Mouse (Mus musculus): ENCODE measurements around the gene Rnf207. TPM values are rescaled to one million over a fixed set of nuclear protein-coding genes. Genes with fewer than 3 reads are reported as not detected.

Rnf207 gene
- 0.70 and 1.1 TPM in 2 replicates for polyA plus RNA-seq (2016; fragmentation: Nextera tagmentation; extraction: Ambion mirVana)

- Histone ChIP-seq H3K36me3 (no peaks in the 10 kb centered on the region), H3K27ac (0 out of 2 replicates have a peak within 1 kb of the TSS, but pooled peaks have one; percentile 31), H3K27me3 (ENCODE audit: low read depth, poor library complexity, severe bottlenecking) (peaks cover 63% of the 10 kb centered on the region), H3K4me3 (peak within 1 kb of the TSS; percentile 37), H3K9me3 (replicated peaks) (no peaks in the 10 kb centered on the region), H3K4me1 (peaks cover 30% of the 10 kb centered on the region)
- 2% methylated on average over 26 of the region's 26 CpGs for WGBS
- DNase-seq (ENCODE audit: low spot score), result peak; percentile 61
These were observed at the start of gene Rnf207 for GRCm38 (mm10) chr4:152318517-152319234. TSS of gene Rnf207 (minus strand) at chr4:152318993.

GRCm38 (mm10) chr4:152365228-152365627, 46.4 kb upstream of the Rnf207 start:
- H3K4me3 ChIP-seq, result no peak overlapping the region
- H3K36me3 ChIP-seq, result no peaks in the 10 kb centered on the region
- DNase-seq (ENCODE audit: low spot score), result no peak
- 77% methylated on average over 7 of the region's 7 CpGs for whole genome bisulfite sequencing
- no peak overlapping the region for H3K27ac ChIP-seq
- H3K4me1 ChIP-seq, result peaks cover 20% of the 10 kb centered on the region
- H3K27me3 ChIP-seq (ENCODE audit: low read depth, poor library complexity, severe bottlenecking), result peaks cover 26% of the 10 kb centered on the region
- H3K9me3 ChIP-seq (replicated peaks), result no peaks in the 10 kb centered on the region

- DNase-seq (ENCODE audit: low spot score), result no peak
- Histone ChIP-seq H3K9me3 (replicated peaks) (no peaks in the 10 kb centered on the region), H3K4me3 (no peak overlapping the region), H3K27me3 (ENCODE audit: low read depth, poor library complexity, severe bottlenecking) (peaks cover 44% of the 10 kb centered on the region), H3K4me1 (peaks cover 27% of the 10 kb centered on the region), H3K36me3 (no peaks in the 10 kb centered on the region), H3K27ac (no peak overlapping the region)
- 63% methylated on average over 9 of the region's 9 CpGs for whole genome bisulfite sequencing
These were observed 43.4 kb upstream of the Rnf207 start for GRCm38 (mm10) chr4:152362180-152362579.

- Histone ChIP-seq H3K36me3 (no peaks in the 10 kb centered on the region), H3K4me1 (peaks cover 27% of the 10 kb centered on the region), H3K9me3 (replicated peaks) (no peaks in the 10 kb centered on the region), H3K4me3 (peak overlapping the region; percentile 32), H3K27ac (no peak overlapping the region), H3K27me3 (ENCODE audit: low read depth, poor library complexity, severe bottlenecking) (peaks cover 44% of the 10 kb centered on the region)
- 2% methylated on average over 23 of the region's 24 CpGs for WGBS
- DNase-seq (ENCODE audit: low spot score), result peak; percentile 82
These were observed 42.1 kb upstream of the Rnf207 start for GRCm38 (mm10) chr4:152360855-152361254.

- Histone ChIP-seq H3K4me1 (peaks cover 27% of the 10 kb centered on the region), H3K36me3 (no peaks in the 10 kb centered on the region), H3K27ac (no peak overlapping the region), H3K27me3 (ENCODE audit: low read depth, poor library complexity, severe bottlenecking) (peaks cover 44% of the 10 kb centered on the region), H3K9me3 (replicated peaks) (no peaks in the 10 kb centered on the region), H3K4me3 (no peak overlapping the region)
- DNase-seq (ENCODE audit: low spot score), result no peak
- WGBS, result 6% methylated on average over 11 of the region's 11 CpGs
These were observed 40.9 kb upstream of the Rnf207 start for GRCm38 (mm10) chr4:152359700-152360099.

GRCm38 (mm10) chr4:152355672-152356071, 36.9 kb upstream of the Rnf207 start:
- Histone ChIP-seq H3K9me3 (replicated peaks) (no peaks in the 10 kb centered on the region), H3K4me3 (no peak overlapping the region), H3K36me3 (no peaks in the 10 kb centered on the region), H3K27me3 (ENCODE audit: low read depth, poor library complexity, severe bottlenecking) (peaks cover 60% of the 10 kb centered on the region), H3K4me1 (peaks cover 17% of the 10 kb centered on the region), H3K27ac (no peak overlapping the region)
- WGBS, result 78% methylated on average over 7 of the region's 7 CpGs
- DNase-seq (ENCODE audit: low spot score), result no peak

- Histone ChIP-seq H3K9me3 (replicated peaks) (no peaks in the 10 kb centered on the region), H3K4me1 (peaks cover 11% of the 10 kb centered on the region), H3K4me3 (no peak overlapping the region), H3K27ac (no peak overlapping the region), H3K36me3 (no peaks in the 10 kb centered on the region), H3K27me3 (ENCODE audit: low read depth, poor library complexity, severe bottlenecking) (peaks cover 61% of the 10 kb centered on the region)
- WGBS, result 82% methylated on average over 14 of the region's 14 CpGs
- DNase-seq (ENCODE audit: low spot score), result no peak
These were observed 35.3 kb upstream of the Rnf207 start for GRCm38 (mm10) chr4:152353886-152354637.

GRCm38 (mm10) chr4:152351422-152352305, 32.9 kb upstream of the Rnf207 start:
- Histone ChIP-seq H3K4me1 (peaks cover 11% of the 10 kb centered on the region), H3K36me3 (no peaks in the 10 kb centered on the region), H3K4me3 (no peak overlapping the region), H3K27me3 (ENCODE audit: low read depth, poor library complexity, severe bottlenecking) (peaks cover 70% of the 10 kb centered on the region), H3K27ac (no peak overlapping the region), H3K9me3 (replicated peaks) (no peaks in the 10 kb centered on the region)
- WGBS, result 14% methylated on average over 14 of the region's 14 CpGs
- DNase-seq (ENCODE audit: low spot score), result peak; percentile 53

- Histone ChIP-seq H3K36me3 (no peaks in the 10 kb centered on the region), H3K27ac (no peak overlapping the region), H3K9me3 (replicated peaks) (no peaks in the 10 kb centered on the region), H3K4me3 (no peak overlapping the region), H3K4me1 (peaks cover 11% of the 10 kb centered on the region), H3K27me3 (ENCODE audit: low read depth, poor library complexity, severe bottlenecking) (peaks cover 71% of the 10 kb centered on the region)
- no peak for DNase-seq (ENCODE audit: low spot score)
- 28% methylated on average over 8 of the region's 8 CpGs for WGBS
These were observed 32.1 kb upstream of the Rnf207 start for GRCm38 (mm10) chr4:152350722-152351421.

- Histone ChIP-seq H3K9me3 (replicated peaks) (no peaks in the 10 kb centered on the region), H3K4me3 (no peak overlapping the region), H3K4me1 (peaks cover 11% of the 10 kb centered on the region), H3K36me3 (no peaks in the 10 kb centered on the region), H3K27me3 (ENCODE audit: low read depth, poor library complexity, severe bottlenecking) (peaks cover 81% of the 10 kb centered on the region), H3K27ac (no peak overlapping the region)
- no peak for DNase-seq (ENCODE audit: low spot score)
- WGBS, result 12% methylated on average over 17 of the region's 17 CpGs
These were observed 31.1 kb upstream of the Rnf207 start for GRCm38 (mm10) chr4:152349837-152350381.

- 60% methylated on average over 7 of the region's 7 CpGs for WGBS
- no peak overlapping the region for H3K4me3 ChIP-seq
- no peak overlapping the region for H3K27ac ChIP-seq
- no peaks in the 10 kb centered on the region for H3K36me3 ChIP-seq
- no peak for DNase-seq (ENCODE audit: low spot score)
- no peaks in the 10 kb centered on the region for H3K9me3 ChIP-seq (replicated peaks)
- peaks cover 86% of the 10 kb centered on the region for H3K27me3 ChIP-seq (ENCODE audit: low read depth, poor library complexity, severe bottlenecking)
- peaks cover 20% of the 10 kb centered on the region for H3K4me1 ChIP-seq
These were observed 26.5 kb upstream of the Rnf207 start for GRCm38 (mm10) chr4:152345120-152345889.

Data from limb, embryonic 10.5 days (tissue).